Mouse (Mus musculus) heart, adult 9 months (tissue): ENCODE results near the gene Cry2.
"Not testable (repeated sequence)": the region's sequence is repeated elsewhere in the genome, so short reads cannot be mapped to it uniquely, and the experiment has no call there.

Source experiments
- DNase-seq, 2 experiments: peaks; one replicate each; pipeline ENCODE4 v3.0.0; 2022; ENCODE audit warnings: low spot score in 2 of 2

Gene Cry2

GRCm38 (mm10) chr2:92433578-92434374, at the start of gene Cry2:
Gene Cry2, minus strand, starts transcription at chr2:92434043.
- peak; percentile 98 to 99 for DNase-seq

DNA sequence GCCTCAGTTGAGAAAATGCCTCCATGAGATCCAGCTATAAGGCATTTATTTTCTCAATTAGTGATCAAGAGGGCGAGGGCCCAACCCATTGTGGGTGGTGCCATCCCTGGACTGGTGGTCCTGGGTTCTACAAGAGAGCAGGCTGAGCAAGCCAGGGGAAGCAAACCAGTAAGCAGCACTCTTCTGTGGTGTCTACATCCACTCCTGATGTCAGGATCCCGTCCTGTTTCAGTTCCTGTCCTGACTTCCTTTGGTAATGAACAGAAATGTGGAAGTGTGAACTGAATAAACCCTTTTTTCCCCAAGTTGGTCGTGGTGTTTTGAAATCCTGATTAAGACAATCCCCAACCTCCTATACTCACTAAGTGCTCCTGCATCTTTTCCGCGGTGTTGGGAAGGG, 49.7 kb upstream of the Cry2 start:
- DNase-seq = no peak

DNA sequence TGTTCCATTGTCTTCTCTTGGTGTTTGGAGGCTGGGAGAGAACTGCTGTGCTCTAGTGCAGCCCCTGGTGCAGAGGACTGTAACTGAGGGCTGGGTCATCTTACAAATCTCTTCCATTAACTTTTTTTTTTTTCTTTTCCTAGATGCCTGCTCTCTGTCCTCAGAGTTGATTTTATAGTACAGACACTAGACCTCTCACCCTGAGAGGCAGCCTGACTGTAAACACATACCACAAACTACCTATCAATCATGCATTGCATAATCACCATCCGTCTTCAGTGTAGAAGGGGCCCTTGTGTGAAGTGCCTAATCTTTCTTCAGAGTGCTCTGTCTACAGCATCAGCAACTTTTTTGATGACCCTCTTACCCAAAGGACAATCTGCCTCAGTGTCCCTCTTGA, 48.7 kb upstream of the Cry2 start:
- DNase-seq = no peak

- no peak for DNase-seq
Observed at GRCm38 (mm10) chr2:92478313-92478688, 44.5 kb upstream of the Cry2 start.

DNA sequence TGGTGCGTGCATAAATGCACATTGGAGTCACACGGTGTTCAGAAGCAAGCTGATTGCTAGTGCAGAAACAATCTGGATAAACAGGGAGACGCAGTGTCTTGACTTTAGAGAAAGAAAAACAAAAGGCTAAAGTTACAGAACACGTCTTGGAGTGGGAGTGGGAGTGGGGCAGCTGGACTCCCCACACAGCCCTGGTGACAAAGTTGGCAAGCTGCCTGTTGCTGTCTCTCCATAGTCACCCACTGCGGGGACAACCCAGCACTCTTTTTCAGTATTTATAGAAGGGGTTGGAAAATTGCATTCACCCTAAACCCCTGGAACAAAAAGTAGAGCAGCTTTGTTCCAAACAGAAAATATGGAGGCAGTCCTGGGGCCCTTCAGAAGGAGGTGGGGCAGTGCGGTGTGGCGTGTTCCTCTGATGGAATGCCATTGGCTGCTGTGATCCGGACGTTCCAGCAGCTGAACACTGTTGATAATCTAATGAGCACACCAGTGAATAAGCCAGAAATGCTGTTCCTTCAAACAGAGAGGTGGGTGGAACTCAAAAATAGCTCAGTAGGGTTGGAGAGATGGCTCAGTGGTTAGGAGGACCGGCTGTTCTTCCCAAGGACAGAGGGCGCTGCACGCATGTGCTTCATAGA, 43.9 kb upstream of the Cry2 start:
- DNase-seq = no peak

- DNase-seq = not testable (repeated sequence)
Observed at GRCm38 (mm10) chr2:92476580-92476979, 42.7 kb upstream of the Cry2 start.

DNA sequence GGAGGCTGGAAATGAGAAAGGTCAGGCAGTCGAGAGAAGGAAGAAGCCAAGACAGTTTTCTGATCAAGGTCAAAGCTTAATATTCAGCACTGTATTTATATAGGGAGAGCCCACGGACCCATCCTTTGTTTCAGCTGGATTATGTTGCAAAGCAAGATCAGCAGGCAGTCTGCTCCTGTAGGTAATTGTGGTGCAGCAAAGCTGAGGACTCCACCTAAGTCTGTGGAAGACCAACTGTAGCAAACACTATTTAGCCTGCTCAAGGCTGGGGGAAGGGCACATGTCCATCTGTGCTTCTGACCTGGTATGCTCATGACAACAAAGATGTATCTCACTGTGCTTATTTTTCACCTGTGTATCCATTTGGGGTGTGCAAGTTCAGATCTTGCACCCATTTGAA, 41.9 kb upstream of the Cry2 start:
- DNase-seq = no peak

GRCm38 (mm10) chr2:92474920-92475319, 41.1 kb upstream of the Cry2 start:
- no peak for DNase-seq

- no peak for DNase-seq
Observed at GRCm38 (mm10) chr2:92471886-92472670, 38.2 kb upstream of the Cry2 start.

DNA sequence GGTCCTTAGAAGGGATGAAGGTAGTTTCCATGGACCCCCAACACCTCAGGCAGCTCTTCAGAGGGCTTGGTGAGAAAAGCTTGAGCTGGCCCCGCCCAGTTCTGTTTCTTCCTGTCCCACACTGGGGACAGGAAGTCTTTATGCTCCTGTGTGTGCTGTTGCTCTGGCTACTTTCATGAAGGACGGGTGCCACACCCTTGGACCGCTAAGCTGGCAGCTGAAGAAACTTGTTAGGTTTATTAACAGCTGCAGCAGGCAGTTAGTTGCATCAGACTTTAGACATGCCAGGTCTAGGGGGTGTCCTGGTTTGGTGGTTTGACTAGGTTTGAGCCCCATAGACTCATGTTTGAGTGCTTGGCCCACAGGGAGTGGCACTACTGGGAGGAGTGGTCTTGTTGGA, 30.8 kb upstream of the Cry2 start:
- no peak for DNase-seq

GRCm38 (mm10) chr2:92461215-92461614, 27.4 kb upstream of the Cry2 start:
- DNase-seq = no peak

GRCm38 (mm10) chr2:92459921-92460707, 26.3 kb upstream of the Cry2 start, which contains the start of gene Slc35c1:
Gene Slc35c1, minus strand, starts transcription at chr2:92460538.
- peak; percentile 30 to 43 for DNase-seq

DNA sequence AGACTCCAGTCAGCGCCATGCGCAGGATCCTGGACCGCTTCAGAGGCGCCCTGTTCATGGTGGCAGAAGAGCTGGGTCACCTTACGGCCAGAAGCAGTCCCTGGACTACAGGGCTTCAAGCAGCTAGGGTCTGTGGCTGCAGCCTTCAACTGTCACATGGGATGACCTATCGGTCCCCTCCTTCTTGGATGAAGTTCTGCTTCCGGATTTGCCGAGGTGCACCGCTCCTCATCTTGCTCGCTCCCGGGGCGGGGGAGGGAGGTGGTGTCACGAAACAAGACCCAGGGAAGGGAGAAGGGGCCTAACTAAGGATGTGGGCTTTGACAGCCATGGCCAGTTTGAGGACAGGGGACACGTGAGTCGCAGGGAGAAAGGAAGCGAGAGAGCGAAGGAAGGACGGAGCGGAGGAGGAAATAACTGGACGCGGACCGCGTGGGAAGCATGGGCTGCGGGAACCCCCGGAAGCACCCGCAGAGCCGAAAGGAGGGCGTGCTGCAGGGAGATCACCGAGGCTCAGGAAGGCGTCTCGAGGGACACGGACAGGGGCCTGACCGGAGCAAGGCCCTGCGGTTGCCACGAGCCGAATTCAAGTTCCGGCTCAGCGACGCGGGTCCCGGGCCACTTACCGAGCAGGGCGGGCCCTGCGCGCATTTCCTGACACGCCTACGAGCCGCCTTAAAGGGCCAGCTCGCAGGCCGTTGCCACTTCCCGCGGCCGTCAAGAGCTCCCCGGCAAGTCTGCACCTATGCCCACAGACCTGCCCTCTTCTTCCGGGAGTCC, 25.5 kb upstream of the Cry2 start:
- peak; percentile 82 for DNase-seq

DNA sequence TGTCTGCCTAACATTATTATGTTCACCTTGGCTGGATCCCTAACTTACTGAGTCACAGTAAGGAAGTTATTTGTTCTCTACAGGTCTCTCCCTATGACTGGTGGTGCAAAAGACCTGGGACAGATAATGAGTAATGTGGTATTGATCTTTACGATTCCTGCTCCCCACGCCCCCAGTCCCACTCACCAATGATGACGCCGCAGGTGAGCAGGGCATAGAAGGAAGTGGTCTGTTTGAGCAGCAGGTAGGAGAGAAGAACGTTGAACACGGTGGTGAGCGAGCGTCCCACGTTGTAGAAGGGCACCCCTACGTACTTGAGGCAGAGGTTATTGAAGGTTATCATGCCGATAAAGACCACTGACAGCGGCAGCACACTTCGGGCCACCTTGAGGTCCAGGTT, 24.6 kb upstream of the Cry2 start:
- DNase-seq = no peak

- no peak for DNase-seq
Observed at GRCm38 (mm10) chr2:92456970-92457530, 23.2 kb upstream of the Cry2 start.

GRCm38 (mm10) chr2:92455704-92456103, 21.9 kb upstream of the Cry2 start:
- no peak for DNase-seq

DNA sequence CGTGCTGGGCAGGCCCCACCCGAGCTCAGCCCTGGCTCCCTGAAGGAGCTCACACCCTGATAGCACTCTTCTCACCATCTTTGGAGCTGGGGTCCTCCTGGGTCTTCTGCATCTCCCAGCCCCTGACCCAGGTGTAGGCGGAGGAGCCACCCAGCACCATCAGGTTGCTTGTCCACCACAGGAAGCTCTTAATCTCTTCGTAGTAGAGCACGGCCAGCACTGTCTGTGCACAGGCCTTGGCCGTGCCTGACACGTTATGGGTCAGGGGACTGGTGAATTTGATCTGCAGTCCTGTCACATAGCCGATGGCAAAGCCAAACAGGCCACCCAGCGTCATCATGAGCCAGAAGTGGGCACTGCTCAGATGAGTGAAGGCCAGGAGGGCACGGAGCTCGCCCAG, 20.3 kb upstream of the Cry2 start:
- DNase-seq = no peak

DNA sequence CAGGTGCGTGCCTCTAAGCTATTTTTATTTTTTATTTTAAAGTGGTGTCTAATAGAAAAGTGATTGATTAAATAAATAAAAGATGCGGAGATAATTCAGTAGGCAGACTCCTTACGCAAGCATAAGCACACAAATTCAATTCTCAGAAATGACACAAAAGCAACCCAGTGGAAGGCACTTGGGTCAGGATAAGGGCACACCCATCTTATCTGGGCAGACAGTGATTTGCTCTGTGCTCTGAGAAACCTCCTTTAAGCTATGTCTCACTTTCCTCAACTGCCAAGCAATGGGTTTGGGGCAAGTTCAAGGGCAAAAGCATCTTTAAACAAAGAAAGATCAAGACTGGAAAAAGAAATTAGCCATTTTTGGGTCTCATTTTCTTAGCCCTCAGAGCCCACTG, 17.3 kb upstream of the Cry2 start:
- DNase-seq = no peak

DNA sequence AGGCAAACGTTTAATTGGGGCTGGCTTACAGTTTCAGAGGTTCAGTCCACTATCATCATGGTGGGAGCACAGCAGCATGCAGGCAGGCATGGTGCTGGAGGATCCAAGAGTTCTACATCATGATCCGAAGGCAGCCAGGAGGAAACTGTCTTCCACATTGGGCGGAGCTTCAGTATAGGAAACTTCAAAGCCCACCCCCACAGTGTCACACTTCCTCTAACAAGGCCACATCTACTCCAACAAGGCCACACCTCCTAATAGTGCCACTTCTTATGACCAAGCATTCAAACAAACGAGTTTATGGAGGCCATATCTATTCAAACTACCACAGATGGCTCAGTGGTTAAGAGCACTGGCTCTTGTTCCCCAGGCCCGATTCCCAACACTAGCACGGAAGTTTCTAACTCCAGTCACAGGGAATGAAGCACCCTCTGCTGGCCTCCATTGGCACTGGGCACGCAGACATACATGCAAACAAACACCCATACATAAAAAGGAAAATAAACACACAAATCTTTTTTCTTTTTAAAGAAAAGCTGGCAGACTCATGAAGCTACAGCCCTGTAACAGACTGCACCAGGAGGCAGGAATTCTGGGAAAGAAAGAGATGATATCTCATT, 13.4 kb upstream of the Cry2 start:
- DNase-seq = no peak

GRCm38 (mm10) chr2:92446656-92447055, 12.8 kb upstream of the Cry2 start:
- no peak for DNase-seq
